Mouse (Mus musculus): ENCODE measurements around the gene Rps6ka3. TPM values are rescaled to one million over a fixed set of nuclear protein-coding genes. Genes with fewer than 3 reads are reported as not detected.

Gene Rps6ka3
- 81.3 TPM for polyA plus RNA-seq (2015; fragmentation: Illumina TruSeq; extraction: RNeasy Lipid Tissue Mini Kit (QIAGEN cat#74804); ENCODE audit: insufficient read depth, low replicate concordance)

GRCm38 (mm10) chrX:159210007-159210406 is at the start of gene Rps6ka3:
TSS of gene Rps6ka3 (plus strand) at chrX:159210307.

DNA sequence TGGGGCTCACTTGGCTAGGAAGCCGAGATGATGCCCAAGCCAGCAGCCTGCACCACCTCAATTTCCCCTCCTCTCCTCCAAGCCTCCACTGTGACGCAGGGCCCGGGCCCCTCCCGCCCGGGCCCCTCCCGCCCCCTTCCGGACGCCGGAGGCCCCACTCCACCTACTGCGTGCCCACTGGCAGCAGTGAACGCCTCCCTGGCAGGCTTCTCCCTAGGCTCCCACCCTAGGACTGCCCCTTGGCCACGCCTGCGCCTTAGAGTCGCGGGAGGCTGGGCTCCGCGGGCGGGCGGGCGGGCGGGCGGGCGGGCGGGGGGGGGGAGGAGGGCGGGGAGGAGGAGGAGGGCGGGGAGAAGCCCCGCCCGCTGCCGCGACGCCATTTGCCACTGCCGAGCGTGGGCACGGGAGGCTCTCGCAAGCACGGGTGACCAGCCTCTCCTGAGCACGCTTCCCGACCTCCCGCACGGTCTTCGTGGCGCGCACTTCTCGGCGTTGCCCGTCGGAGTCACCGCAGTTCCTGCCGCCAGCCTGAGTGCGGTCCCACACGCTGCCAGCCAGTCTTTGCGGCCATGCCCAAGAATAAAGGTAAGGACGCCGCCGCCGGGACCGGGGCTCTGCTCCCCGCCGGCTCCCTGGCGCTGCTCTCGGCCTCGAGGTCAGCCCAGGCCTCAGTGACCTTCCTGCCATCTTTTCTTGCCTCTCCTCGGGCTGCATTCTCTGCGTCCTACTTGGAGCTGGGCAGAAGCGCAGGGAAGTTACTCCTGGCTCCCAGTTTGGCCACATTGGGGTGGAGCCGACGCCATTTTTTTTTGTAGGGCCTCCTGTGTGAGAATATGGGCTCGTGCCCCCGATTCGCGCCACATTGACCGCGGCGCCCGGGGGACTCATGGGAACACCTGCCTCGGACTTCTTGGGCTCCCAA is 162.0 kb downstream of the Rps6ka3 start, which contains the start of gene Eif1ax:
TSS of gene Eif1ax (plus strand) at position 348 of the 922 bp plus-strand sequence.

DNA sequence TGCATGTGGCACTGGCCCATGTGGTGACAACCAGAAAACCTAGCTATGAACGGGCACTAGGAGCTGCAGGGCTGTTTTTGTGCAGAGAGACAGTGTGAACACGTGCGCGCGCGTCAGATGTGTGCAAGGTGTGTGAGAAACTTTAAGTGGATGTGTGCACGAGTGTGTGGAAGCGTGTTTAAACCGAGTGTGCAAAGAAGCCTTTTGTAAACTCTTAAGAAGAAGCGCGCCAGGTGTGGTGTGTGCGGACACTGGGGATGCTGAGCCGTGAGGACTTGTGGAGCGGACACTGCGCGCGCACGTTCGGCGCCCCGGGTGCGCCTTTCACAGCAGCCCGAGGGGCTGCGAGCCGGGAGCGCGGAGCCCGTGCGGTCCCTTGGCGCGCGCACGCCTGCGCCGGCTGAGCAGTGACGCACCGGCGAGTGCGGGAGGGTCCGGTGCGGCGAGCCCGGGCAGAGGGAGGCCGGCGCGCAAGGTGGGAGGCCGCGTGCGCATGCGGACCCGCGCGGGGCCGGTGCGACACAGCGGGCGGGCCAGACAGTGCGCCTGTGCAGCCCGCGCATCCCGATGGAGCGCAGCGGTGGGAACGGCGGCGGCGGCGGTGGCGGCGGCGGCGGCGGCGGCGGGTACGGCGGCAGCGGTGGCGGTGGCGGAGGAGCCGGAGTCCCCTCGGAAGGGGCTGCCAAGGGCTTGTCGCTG is 204.2 kb downstream of the Rps6ka3 start, which contains the start of gene Map7d2:
TSS of gene Map7d2 (plus strand) at position 443 of the 699 bp plus-strand sequence.

Other genes with a start within 250 kb of the Rps6ka3 start
- gene Eif1ax, start 161.9 kb downstream of the Rps6ka3 start, polyA plus RNA-seq (2015; fragmentation: Illumina TruSeq; extraction: RNeasy Lipid Tissue Mini Kit (QIAGEN cat#74804); ENCODE audit: insufficient read depth, low replicate concordance) = 33.5 TPM
- not detected for gene Map7d2, start 204.3 kb downstream of the Rps6ka3 start, polyA plus RNA-seq (2015; fragmentation: Illumina TruSeq; extraction: RNeasy Lipid Tissue Mini Kit (QIAGEN cat#74804); ENCODE audit: insufficient read depth, low replicate concordance)